Mouse (Mus musculus): ENCODE data around the gene D6Ertd527e. TPM values are rescaled to one million over a fixed set of nuclear protein-coding genes. Genes with fewer than 3 reads are reported as not detected.
"Not testable (repeated sequence)": the region's sequence is repeated elsewhere in the genome, so short reads cannot be mapped to it uniquely, and the experiment has no call there.

The D6Ertd527e gene
- total and polyA plus RNA-seq, 2 experiments from 2014 or later: 0.08 TPM; not detected in 1

DNA sequence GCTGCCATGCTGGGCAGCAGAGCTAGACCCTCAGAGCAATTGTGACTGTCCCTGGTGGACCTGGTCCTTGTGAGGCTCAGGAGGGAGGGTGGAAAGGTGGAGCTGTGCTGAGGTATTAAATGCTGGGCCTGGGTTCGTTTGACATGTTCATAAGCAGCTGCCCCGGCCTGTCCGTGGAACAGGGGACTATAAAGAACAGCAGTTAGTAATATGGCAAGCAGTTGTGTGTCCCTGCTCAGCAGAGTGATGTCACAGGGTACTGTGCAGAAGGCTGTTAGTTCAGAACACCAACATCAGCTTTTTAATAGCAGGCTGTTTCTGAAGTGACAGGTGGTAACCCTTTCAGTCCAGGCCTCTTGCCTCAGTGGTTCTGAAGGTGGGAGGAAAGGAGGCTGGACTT, 13.7 kb upstream of the D6Ertd527e start:
- ATAC-seq (ENCODE audit: insufficient read depth, low read depth): no peak
- no peak overlapping the region for H3K9ac ChIP-seq (replicated peaks; ENCODE audit: low read depth, low read length)
- H3K36me3 ChIP-seq (replicated peaks; ENCODE audit: control insufficient read depth, insufficient read depth, low read length): peaks cover 47% of the 10 kb centered on the region
- H3K4me1 ChIP-seq (ENCODE audit: control insufficient read depth, insufficient read depth): no peaks in the 10 kb centered on the region
- no peak for DNase-seq (ENCODE audit: low spot score)
- H3K4me3 ChIP-seq (ENCODE audit: low read depth, low read length): no peak overlapping the region
- 88% methylated on average over 3 of the region's 3 CpGs for WGBS
- H3K27ac ChIP-seq (ENCODE audit: low read depth): no peak overlapping the region
- TF ChIP-seq EP300 (IDR thresholded peaks at IDR 0.05; ENCODE audit: low read depth) (no peak), CTCF (IDR thresholded peaks at IDR 0.05; ENCODE audit: low read depth) (no peak)
- no peaks in the 10 kb centered on the region for H3K9me3 ChIP-seq (replicated peaks; ENCODE audit: control insufficient read depth, low read length)
- no peak overlapping the region for H3K4me2 ChIP-seq (ENCODE audit: low read depth, low read length)
- H3K27me3 ChIP-seq (ENCODE audit: control insufficient read depth, insufficient read depth, low read length): no peaks in the 10 kb centered on the region

DNA sequence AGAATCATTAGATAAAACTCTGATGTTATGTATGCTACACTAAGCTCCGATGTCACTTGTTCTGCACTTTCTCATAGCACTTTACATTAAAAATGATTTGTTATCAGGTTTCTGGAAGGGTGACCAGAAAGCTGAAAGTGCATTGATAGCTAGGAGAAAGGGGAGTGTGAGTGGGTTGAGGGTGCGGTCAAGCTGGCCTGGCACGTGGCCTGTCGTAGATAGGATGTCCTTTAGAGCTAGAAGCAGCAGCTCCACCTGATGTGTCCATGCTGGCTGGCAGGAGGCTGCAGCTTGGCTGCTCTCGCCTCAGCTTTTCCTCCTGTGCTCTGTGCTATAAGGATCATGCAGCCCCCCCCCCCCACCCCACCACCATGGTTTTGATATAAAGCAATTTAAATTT, 12.1 kb upstream of the D6Ertd527e start:
- H3K27ac ChIP-seq (ENCODE audit: low read depth): no peak overlapping the region
- DNase-seq (ENCODE audit: low spot score): no peak
- no peak overlapping the region for H3K4me3 ChIP-seq (ENCODE audit: low read depth, low read length)
- TF ChIP-seq CTCF (IDR thresholded peaks at IDR 0.05; ENCODE audit: low read depth): no peak
- TF ChIP-seq EP300 (IDR thresholded peaks at IDR 0.05; ENCODE audit: low read depth): no peak
- no peak for ATAC-seq (ENCODE audit: insufficient read depth, low read depth)
- H3K4me1 ChIP-seq (ENCODE audit: control insufficient read depth, insufficient read depth): no peaks in the 10 kb centered on the region
- H3K27me3 ChIP-seq (ENCODE audit: control insufficient read depth, insufficient read depth, low read length): no peaks in the 10 kb centered on the region
- no peak overlapping the region for H3K4me2 ChIP-seq (ENCODE audit: low read depth, low read length)
- H3K9ac ChIP-seq (replicated peaks; ENCODE audit: low read depth, low read length): no peak overlapping the region
- whole genome bisulfite sequencing: 46% methylated on average over 5 of the region's 5 CpGs
- no peaks in the 10 kb centered on the region for H3K9me3 ChIP-seq (replicated peaks; ENCODE audit: control insufficient read depth, low read length)
- peaks cover 32% of the 10 kb centered on the region for H3K36me3 ChIP-seq (replicated peaks; ENCODE audit: control insufficient read depth, insufficient read depth, low read length)

DNA sequence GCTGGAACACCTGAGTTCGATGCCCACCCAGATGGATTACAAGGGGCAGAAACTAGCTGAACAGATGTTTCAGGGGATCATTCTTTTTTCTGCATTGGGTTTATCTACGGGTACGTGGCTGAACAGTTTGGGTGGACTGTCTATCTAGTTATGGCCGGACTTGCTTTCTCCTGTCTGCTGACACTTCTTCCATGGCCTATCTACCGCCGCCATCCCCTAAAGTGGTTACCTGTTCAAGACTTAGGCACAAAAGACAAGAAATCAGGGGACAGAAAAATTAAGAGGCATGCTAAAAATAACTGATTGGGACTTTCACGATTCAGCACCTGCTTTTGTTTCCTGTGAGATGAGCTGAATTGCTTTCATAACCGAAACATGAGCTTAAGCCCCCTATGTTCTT, 10.9 kb upstream of the D6Ertd527e start:
- ATAC-seq (ENCODE audit: insufficient read depth, low read depth); H3K9me3 ChIP-seq (replicated peaks; ENCODE audit: control insufficient read depth, low read length); H3K27me3 ChIP-seq (ENCODE audit: control insufficient read depth, insufficient read depth, low read length); H3K9ac ChIP-seq (replicated peaks; ENCODE audit: low read depth, low read length); H3K4me3 ChIP-seq (ENCODE audit: low read depth, low read length); H3K4me1 ChIP-seq (ENCODE audit: control insufficient read depth, insufficient read depth); DNase-seq (ENCODE audit: low spot score); H3K4me2 ChIP-seq (ENCODE audit: low read depth, low read length); H3K27ac ChIP-seq (ENCODE audit: low read depth): not testable (repeated sequence)
- 81% methylated on average over 8 of the region's 8 CpGs for WGBS
- H3K36me3 ChIP-seq (replicated peaks; ENCODE audit: control insufficient read depth, insufficient read depth, low read length): peaks cover 23% of the 10 kb centered on the region

GRCm38 (mm10) chr6:87099261-87099660, 5.3 kb upstream of the D6Ertd527e start:
- WGBS: 37% methylated on average over 3 of the region's 3 CpGs
- no peak overlapping the region for H3K4me3 ChIP-seq (ENCODE audit: low read depth, low read length)
- no peak overlapping the region for H3K9ac ChIP-seq (replicated peaks; ENCODE audit: low read depth, low read length)
- DNase-seq (ENCODE audit: low spot score) (no peak), ATAC-seq (ENCODE audit: insufficient read depth, low read depth) (no peak)
- H3K9me3 ChIP-seq (replicated peaks; ENCODE audit: control insufficient read depth, low read length): no peaks in the 10 kb centered on the region
- no peaks in the 10 kb centered on the region for H3K36me3 ChIP-seq (replicated peaks; ENCODE audit: control insufficient read depth, insufficient read depth, low read length)
- no peak overlapping the region for H3K4me2 ChIP-seq (ENCODE audit: low read depth, low read length)
- H3K27me3 ChIP-seq (ENCODE audit: control insufficient read depth, insufficient read depth, low read length): no peaks in the 10 kb centered on the region
- H3K27ac ChIP-seq (ENCODE audit: low read depth): no peak overlapping the region
- TF ChIP-seq CTCF (IDR thresholded peaks at IDR 0.05; ENCODE audit: low read depth) (no peak), EP300 (IDR thresholded peaks at IDR 0.05; ENCODE audit: low read depth) (no peak)
- 0 out of 2 replicates have a peak, but pooled peaks cover 3% of the 10 kb centered on the region for H3K4me1 ChIP-seq (ENCODE audit: control insufficient read depth, insufficient read depth)

GRCm38 (mm10) chr6:87099671-87100296, 4.8 kb upstream of the D6Ertd527e start:
- TF ChIP-seq CTCF (IDR thresholded peaks at IDR 0.05; ENCODE audit: low read depth) (no peak), EP300 (IDR thresholded peaks at IDR 0.05; ENCODE audit: low read depth) (no peak)
- H3K27me3 ChIP-seq (ENCODE audit: control insufficient read depth, insufficient read depth, low read length): no peaks in the 10 kb centered on the region
- 50% methylated on average over 7 of the region's 7 CpGs for WGBS
- no peak overlapping the region for H3K4me3 ChIP-seq (ENCODE audit: low read depth, low read length)
- H3K9ac ChIP-seq (replicated peaks; ENCODE audit: low read depth, low read length): no peak overlapping the region
- H3K27ac ChIP-seq (ENCODE audit: low read depth): peak overlapping the region; percentile 50
- 0 out of 2 replicates have a peak, but pooled peaks cover 3% of the 10 kb centered on the region for H3K4me1 ChIP-seq (ENCODE audit: control insufficient read depth, insufficient read depth)
- DNase-seq (ENCODE audit: low spot score) (peak; percentile 65), ATAC-seq (ENCODE audit: insufficient read depth, low read depth) (no peak)
- H3K4me2 ChIP-seq (ENCODE audit: low read depth, low read length): no peak overlapping the region
- H3K9me3 ChIP-seq (replicated peaks; ENCODE audit: control insufficient read depth, low read length): no peaks in the 10 kb centered on the region
- H3K36me3 ChIP-seq (replicated peaks; ENCODE audit: control insufficient read depth, insufficient read depth, low read length): no peaks in the 10 kb centered on the region
